In the genomic region with DNA sequence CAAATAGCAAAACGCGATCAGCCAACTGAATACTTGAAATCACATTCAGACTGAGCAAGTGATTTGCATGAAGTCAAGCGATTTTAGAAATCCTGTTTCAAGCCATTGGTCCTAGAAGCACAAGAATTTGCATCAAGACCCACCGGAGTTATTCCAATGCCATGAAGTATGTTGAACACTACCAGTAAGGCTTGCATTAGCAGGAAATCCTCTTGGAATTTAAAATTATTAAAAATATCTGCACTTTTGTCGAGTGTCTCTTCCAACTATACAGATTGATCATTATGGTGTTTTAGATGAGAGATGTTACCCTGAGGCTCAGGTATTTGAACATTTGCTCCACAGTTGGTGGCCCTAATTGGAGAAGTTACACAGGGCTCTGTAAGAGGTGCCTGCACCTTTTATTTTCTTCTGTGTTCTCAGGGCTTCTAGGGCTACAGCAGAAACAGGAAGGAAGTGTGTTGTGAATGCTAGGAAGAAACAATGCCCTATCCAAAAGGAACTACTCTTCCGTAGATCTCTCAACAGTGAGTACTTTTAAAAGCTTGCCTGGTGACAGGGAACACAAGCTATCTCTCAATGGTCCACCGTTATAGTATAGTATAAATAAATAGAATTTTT, we compare ENCODE assay signal across 19 mouse cellular contexts. TPM values are rescaled to one million over a fixed set of nuclear protein-coding genes. Genes with fewer than 3 reads are reported as not detected.
DNase-seq lines count a peak whose midpoint lies in the region; ATAC-seq and TF ChIP-seq lines count a peak whose summit lies in the region.
"Had no signal": no experiment of that assay in that cellular context is flagged by ENCODE, and none has a peak within 500 bp of the region (broad histone marks: within the 10 kb centered on the region; RNA-seq: fewer than 3 reads in every experiment).

No protein-coding gene starts in this region.

- no peak for TF ChIP-seq POLR2A in liver, adult 2 months (IDR thresholded peaks at IDR 0.05; ENCODE audit: extremely low read depth, insufficient read depth, low read length)

- H3K4me2 ChIP-seq in liver, embryonic 11.5 days = no peak overlapping the region
- H3K4me2 ChIP-seq: embryonic facial prominence, embryonic 13.5 days; hindbrain, embryonic 13.5 days had no signal

- no peak overlapping the region for H3K4me3 ChIP-seq in liver, adult 2 months (ENCODE audit: insufficient read depth, low read depth, low read length)
- no peak overlapping the region for H3K4me3 ChIP-seq in liver, embryonic 11.5 days (ENCODE audit: low read depth, low read length)
- H3K4me3 ChIP-seq: embryonic facial prominence, embryonic 13.5 days; hindbrain, embryonic 13.5 days; layer of hippocampus, adult 2 months had no signal

- no peaks in the 10 kb centered on the region for H3K36me3 ChIP-seq in liver, adult 2 months (ENCODE audit: control insufficient read depth, insufficient read depth, low read length)
- no peaks in the 10 kb centered on the region for H3K36me3 ChIP-seq in liver, embryonic 11.5 days (ENCODE audit: control insufficient read depth, insufficient read depth, low read length)
- H3K36me3 ChIP-seq in splenic B cell, adult 2 months (ENCODE audit: control insufficient read depth, insufficient read depth, low read length, poor library complexity, severe bottlenecking) = 0 out of 2 replicates have a peak, but pooled peaks cover 1% of the 10 kb centered on the region
- H3K36me3 ChIP-seq: embryonic facial prominence, embryonic 13.5 days; hindbrain, embryonic 13.5 days had no signal

- H3K27ac ChIP-seq in liver, adult 2 months (replicated peaks; ENCODE audit: insufficient read depth, low read depth, low read length) = peak overlapping the region; percentile 62; the same call in 1 of the 2 replicates
- no peak overlapping the region for H3K27ac ChIP-seq in liver, embryonic 11.5 days (ENCODE audit: low read depth, low read length)
- H3K27ac ChIP-seq: embryonic facial prominence, embryonic 13.5 days; hindbrain, embryonic 13.5 days; layer of hippocampus, adult 2 months had no signal

- no peaks in the 10 kb centered on the region for H3K79me2 ChIP-seq in liver, adult 2 months (ENCODE audit: control insufficient read depth, insufficient read depth, low read length)

- no peak overlapping the region for H3K9ac ChIP-seq in liver, adult 2 months (ENCODE audit: low read depth, low read length)
- H3K9ac ChIP-seq in liver, embryonic 11.5 days (ENCODE audit: low read depth, low read length) = no peak overlapping the region
- H3K9ac ChIP-seq: embryonic facial prominence, embryonic 13.5 days; hindbrain, embryonic 13.5 days had no signal

- H3K9me3 ChIP-seq in liver, embryonic 11.5 days (ENCODE audit: control insufficient read depth, low read length) = peaks cover 6% of the 10 kb centered on the region; the same call in 1 of the 2 replicates
- H3K9me3 ChIP-seq: embryonic facial prominence, embryonic 13.5 days; hindbrain, embryonic 13.5 days had no signal

- no peak for TF ChIP-seq CTCF in liver, adult 2 months (IDR thresholded peaks at IDR 0.05; ENCODE audit: low read depth, low read length)

- WGBS in liver, adult 2 months = 74% methylated on average over 7 of the region's 7 CpGs
- 70% methylated on average over 7 of the region's 7 CpGs for WGBS in liver, embryonic 11.5 days

- intact Hi-C loops in heart, postnatal 14 days (cut with DNase I) = no loop called here

- H3K27me3 ChIP-seq in liver, adult 2 months (ENCODE audit: control insufficient read depth, insufficient read depth, low read length) = no peaks in the 10 kb centered on the region; the same call in 1 of the 2 replicates
- H3K27me3 ChIP-seq in liver, embryonic 11.5 days (replicated peaks; ENCODE audit: control insufficient read depth, insufficient read depth, low read length) = no peaks in the 10 kb centered on the region
- no peaks in the 10 kb centered on the region for H3K27me3 ChIP-seq in splenic B cell, adult 2 months (ENCODE audit: control insufficient read depth, insufficient read depth, low read length, poor library complexity, severe bottlenecking)
- H3K27me3 ChIP-seq: embryonic facial prominence, embryonic 13.5 days; hindbrain, embryonic 13.5 days had no signal

- ATAC-seq in liver, embryonic 11.5 days (replicated peaks; ENCODE audit: low FRiP score) = no peak
- ATAC-seq: intestine, embryonic 16.5 days; midbrain, embryonic 16.5 days had no signal

- H3K4me1 ChIP-seq in liver, adult 2 months (ENCODE audit: control insufficient read depth, insufficient read depth, low read length) = peaks cover 3% of the 10 kb centered on the region; the same call in 1 of the 2 replicates
- H3K4me1 ChIP-seq in liver, embryonic 11.5 days (replicated peaks; ENCODE audit: control insufficient read depth, insufficient read depth, low read length) = no peaks in the 10 kb centered on the region
- H3K4me1 ChIP-seq: embryonic facial prominence, embryonic 13.5 days; hindbrain, embryonic 13.5 days had no signal

- DNase-seq in heart, adult 11 months = peak; percentile 85
- DNase-seq in heart, postnatal 14 days = no peak
- DNase-seq in liver, adult 2 months (ENCODE audit: extremely low read depth, low read depth, low spot score) = peak; percentile 19
- DNase-seq in liver, embryonic 11.5 days (ENCODE audit: low spot score) = no peak
- DNase-seq in spleen, postnatal 36 days (ENCODE audit: low spot score in 2 of 2) = peak; percentile 62 to 71
- no peak for DNase-seq in spleen, adult 12 weeks (ENCODE audit: low spot score)
- DNase-seq in splenic B cell, adult 2 months (ENCODE audit: low read depth, low spot score) = peak; percentile 69
- DNase-seq in cerebellum, postnatal 14 days = no peak
- DNase-seq: cerebellum, adult 18-20 months; gastrocnemius, postnatal 25 days; right cerebral cortex, postnatal 25 days had no signal

RNA-seq across cellular contexts. Expression of a gene that starts 14.4 kb away (rescaled TPM):
- 10 to 100 TPM; 10.7 to 12.5 TPM for total RNA-seq in heart, postnatal 14 days (2021)
- 15.9 and 17.8 TPM in 2 replicates for total RNA-seq in liver, adult 2 months (2014; rRNA removed)
- 4.3 and 4.8 TPM in 2 replicates for polyA plus RNA-seq in liver, adult 2 months (2012; rRNA removed)
- 22.0 and 25.0 TPM in 2 replicates for polyA plus RNA-seq in liver, embryonic 11.5 days (2014; fragmentation: Nextera tagmentation; extraction: Ambion mirVana)

RNA-seq across cellular contexts. Expression of a gene that starts 32.5 kb away (rescaled TPM):
- total RNA-seq in heart, postnatal 14 days (2021) = 10 to 100 TPM; 31.3 to 34.2 TPM
- total RNA-seq in liver, adult 2 months (2014; rRNA removed) = 38.9 and 41.8 TPM in 2 replicates
- polyA plus RNA-seq in liver, adult 2 months (2012; rRNA removed) = 13.2 and 17.4 TPM in 2 replicates
- polyA plus RNA-seq in liver, embryonic 11.5 days (2014; fragmentation: Nextera tagmentation; extraction: Ambion mirVana) = 36.5 and 40.3 TPM in 2 replicates

RNA-seq across cellular contexts. Expression of a gene that starts 35.3 kb away (rescaled TPM):
- total RNA-seq in heart, postnatal 14 days (2021) = 1 to 10 TPM; 1.1 to 1.8 TPM
- total RNA-seq in liver, adult 2 months (2014; rRNA removed) = 0.18 and 0.20 TPM in 2 replicates
- 0.16 and 0.47 TPM in 2 replicates for polyA plus RNA-seq in liver, adult 2 months (2012; rRNA removed)
- polyA plus RNA-seq in liver, embryonic 11.5 days (2014; fragmentation: Nextera tagmentation; extraction: Ambion mirVana) = 0.36 TPM in 1 of 2 replicates, not detected in the other
- total RNA-seq: common myeloid progenitor, adult 5-6 weeks; layer of hippocampus, adult 2 months; left cerebral cortex, adult 18-20 months had no signal
- polyA plus RNA-seq: embryonic facial prominence, embryonic 13.5 days; hindbrain, embryonic 13.5 days; limb, embryonic 11.5 days had no signal

RNA-seq across cellular contexts. Expression of a gene that starts 59.0 kb away (rescaled TPM):
- total RNA-seq in heart, postnatal 14 days (2021) = 1 to 10 TPM; 5.8 to 8.1 TPM
- 0.28 TPM in 1 of 2 replicates, not detected in the other for total RNA-seq in liver, adult 2 months (2014; rRNA removed)
- polyA plus RNA-seq in liver, adult 2 months (2012; rRNA removed) = not detected in 2 replicates
- polyA plus RNA-seq in liver, embryonic 11.5 days (2014; fragmentation: Nextera tagmentation; extraction: Ambion mirVana) = not detected in 2 replicates
- polyA plus RNA-seq: embryonic facial prominence, embryonic 13.5 days; intestine, embryonic 16.5 days had no signal

Comparison
In these comparisons a context has a peak if more than half of its experiments do, and no peak if none do; other contexts are left out.
1. DNase-seq: peak in heart, adult 11 months (single experiment), liver, adult 2 months (single experiment), spleen, postnatal 36 days (2 of 2) and splenic B cell, adult 2 months (single experiment); none in heart, postnatal 14 days (0 of 2), liver, embryonic 11.5 days (single experiment), spleen, adult 12 weeks (single experiment) and cerebellum, postnatal 14 days (0 of 2).